Mouse (Mus musculus) embryonic facial prominence, embryonic 13.5 days (tissue): ENCODE data around the gene Olfr805. TPM values are rescaled to one million over a fixed set of nuclear protein-coding genes. Genes with fewer than 3 reads are reported as not detected.

ENCODE experiments used
- ATAC-seq: fragments of 200-750 bp; cut with Nextera tagmentation; 2 replicates; pipeline ENCODE4 v1.8.0; 2017; ENCODE audit warnings: low read depth; ENCODE audit not compliant: insufficient number of reproducible peaks, insufficient read depth, low FRiP score, low TSS enrichment
- H3K27ac ChIP-seq: fragments of 300-500 bp; sonication (generic); 2 replicates; pipeline ENCODE4 v1.5.1; 2015; ENCODE audit warnings: moderate library complexity, mild to moderate bottlenecking, inconsistent platforms
- H3K27me3 ChIP-seq: fragments of 300-500 bp; sonication (generic); 2 replicates; pipeline ENCODE4 v1.6.1; 2015; ENCODE audit warnings: mild to moderate bottlenecking, inconsistent platforms
- H3K36me3 ChIP-seq: fragments of 300-500 bp; sonication (generic); 2 replicates; pipeline ENCODE4 v1.6.1; 2015; ENCODE audit warnings: mild to moderate bottlenecking, inconsistent platforms
- H3K4me1 ChIP-seq: fragments of 300-500 bp; sonication (generic); 2 replicates; pipeline ENCODE4 v1.6.1; 2015; ENCODE audit warnings: inconsistent platforms
- H3K4me2 ChIP-seq: fragments of 300-500 bp; sonication (generic); 2 replicates; pipeline ENCODE4 v1.6.1; 2015; ENCODE audit warnings: moderate library complexity, mild to moderate bottlenecking, inconsistent platforms
- H3K4me3 ChIP-seq: fragments of 300-500 bp; sonication (generic); 2 replicates; pipeline ENCODE4 v1.5.1; 2015; ENCODE audit warnings: mild to moderate bottlenecking, inconsistent platforms
- H3K9ac ChIP-seq: fragments of 300-500 bp; sonication (generic); 2 replicates; pipeline ENCODE4 v1.6.1; 2015; ENCODE audit warnings: mild to moderate bottlenecking, inconsistent platforms
- H3K9me3 ChIP-seq: fragments of 300-500 bp; sonication (generic); 2 replicates; pipeline ENCODE4 v1.6.1; 2016; ENCODE audit warnings: inconsistent platforms
- WGBS: fragments of 180-500 bp; shearing (Covaris S2); methylation state at CpG from one replicate; pipeline ENCODE4 v1.1.7; 2015; ENCODE audit warnings: mixed read lengths; 5-methylcytosine and 5-hydroxymethylcytosine counted together
- polyA plus RNA-seq: library from polyadenylated mRNA; unstranded; fragments of >200 nt; fragmentation: Nextera tagmentation; extraction: Ambion mirVana; gene quantifications from 2 replicates; pipeline ENCODE4 v1.2.1, GENCODE M21; 2015

Gene Olfr805
- polyA plus RNA-seq = not detected in 2 replicates

- no peaks in the 10 kb centered on the region for H3K36me3 ChIP-seq
- H3K9me3 ChIP-seq = no peaks in the 10 kb centered on the region
- WGBS = 95% methylated on average over 2 of the region's 2 CpGs
- H3K27ac ChIP-seq = no peak within 1 kb of the TSS
- no peak for ATAC-seq
- H3K4me2 ChIP-seq = no peak within 1 kb of the TSS
- no peak within 1 kb of the TSS for H3K9ac ChIP-seq
- H3K4me3 ChIP-seq = no peak within 1 kb of the TSS
- no peaks in the 10 kb centered on the region for H3K27me3 ChIP-seq
- H3K4me1 ChIP-seq = no peaks in the 10 kb centered on the region
Measured at GRCm38 (mm10) chr10:129729275-129729674, at the start of gene Olfr805. TSS of gene Olfr805 (minus strand) at chr10:129729375.

- no peak overlapping the region for H3K4me3 ChIP-seq
- H3K9me3 ChIP-seq = no peaks in the 10 kb centered on the region
- no peaks in the 10 kb centered on the region for H3K27me3 ChIP-seq
- no peak overlapping the region for H3K9ac ChIP-seq
- no peaks in the 10 kb centered on the region for H3K4me1 ChIP-seq
- H3K36me3 ChIP-seq = no peaks in the 10 kb centered on the region
- no peak for ATAC-seq
- no peak overlapping the region for H3K27ac ChIP-seq
- no peak overlapping the region for H3K4me2 ChIP-seq
Measured at GRCm38 (mm10) chr10:129778123-129778522, 48.9 kb upstream of the Olfr805 start.

- no peak for ATAC-seq
- Histone ChIP-seq H3K36me3 (no peaks in the 10 kb centered on the region), H3K9me3 (no peaks in the 10 kb centered on the region), H3K4me2 (no peak within 1 kb of the TSS), H3K27me3 (no peaks in the 10 kb centered on the region), H3K4me1 (no peaks in the 10 kb centered on the region), H3K27ac (no peak within 1 kb of the TSS), H3K9ac (no peak within 1 kb of the TSS), H3K4me3 (no peak within 1 kb of the TSS)
Measured at GRCm38 (mm10) chr10:129774338-129774737, 45.2 kb upstream of the Olfr805 start, which contains the start of gene Olfr809. TSS of gene Olfr809 (plus strand) at chr10:129774638.

GRCm38 (mm10) chr10:129765182-129765581, 36.0 kb upstream of the Olfr805 start, which contains the start of gene Olfr808:
TSS of gene Olfr808 (plus strand) at chr10:129765482.
- Histone ChIP-seq H3K4me2 (no peak within 1 kb of the TSS), H3K4me1 (no peaks in the 10 kb centered on the region), H3K4me3 (no peak within 1 kb of the TSS), H3K9me3 (no peaks in the 10 kb centered on the region), H3K27me3 (no peaks in the 10 kb centered on the region), H3K36me3 (no peaks in the 10 kb centered on the region), H3K27ac (no peak within 1 kb of the TSS), H3K9ac (no peak within 1 kb of the TSS)
- ATAC-seq = no peak
- 91% methylated on average over 1 of the region's 1 CpGs for WGBS

GRCm38 (mm10) chr10:129757693-129758092, 28.5 kb upstream of the Olfr805 start, which contains the start of gene Olfr807:
TSS of gene Olfr807 (minus strand) at chr10:129757793.
- H3K27me3 ChIP-seq = no peaks in the 10 kb centered on the region
- H3K4me3 ChIP-seq = no peak within 1 kb of the TSS
- 91% methylated on average over 1 of the region's 1 CpGs for WGBS
- no peaks in the 10 kb centered on the region for H3K9me3 ChIP-seq
- H3K27ac ChIP-seq = no peak within 1 kb of the TSS
- no peak within 1 kb of the TSS for H3K9ac ChIP-seq
- H3K36me3 ChIP-seq = no peaks in the 10 kb centered on the region
- ATAC-seq = no peak
- no peaks in the 10 kb centered on the region for H3K4me1 ChIP-seq
- no peak within 1 kb of the TSS for H3K4me2 ChIP-seq

- no peak within 1 kb of the TSS for H3K9ac ChIP-seq
- H3K36me3 ChIP-seq = no peaks in the 10 kb centered on the region
- no peak for ATAC-seq
- H3K4me3 ChIP-seq = no peak within 1 kb of the TSS
- no peaks in the 10 kb centered on the region for H3K4me1 ChIP-seq
- no peaks in the 10 kb centered on the region for H3K27me3 ChIP-seq
- H3K27ac ChIP-seq = no peak within 1 kb of the TSS
- no peak within 1 kb of the TSS for H3K4me2 ChIP-seq
- H3K9me3 ChIP-seq = no peaks in the 10 kb centered on the region
Measured at GRCm38 (mm10) chr10:129741821-129742220, 12.6 kb upstream of the Olfr805 start, which contains the start of gene Olfr806. TSS of gene Olfr806 (minus strand) at chr10:129741921.

GRCm38 (mm10) chr10:129702910-129703309, 26.3 kb downstream of the Olfr805 start, which contains the start of gene Olfr804:
TSS of gene Olfr804 (plus strand) at chr10:129703210.
- Histone ChIP-seq H3K27ac (no peak within 1 kb of the TSS), H3K4me3 (no peak within 1 kb of the TSS), H3K9ac (no peak within 1 kb of the TSS), H3K27me3 (no peaks in the 10 kb centered on the region), H3K9me3 (no peaks in the 10 kb centered on the region), H3K36me3 (no peaks in the 10 kb centered on the region), H3K4me2 (no peak within 1 kb of the TSS), H3K4me1 (no peaks in the 10 kb centered on the region)
- ATAC-seq = no peak

- no peak within 1 kb of the TSS for H3K4me2 ChIP-seq
- H3K9me3 ChIP-seq = no peaks in the 10 kb centered on the region
- H3K27me3 ChIP-seq = no peaks in the 10 kb centered on the region
- H3K4me3 ChIP-seq = no peak within 1 kb of the TSS
- H3K36me3 ChIP-seq = no peaks in the 10 kb centered on the region
- no peaks in the 10 kb centered on the region for H3K4me1 ChIP-seq
- 79% methylated on average over 2 of the region's 2 CpGs for WGBS
- H3K27ac ChIP-seq = no peak within 1 kb of the TSS
- H3K9ac ChIP-seq = no peak within 1 kb of the TSS
- ATAC-seq = no peak
Measured at GRCm38 (mm10) chr10:129694186-129694585, 35.0 kb downstream of the Olfr805 start, which contains the start of gene Olfr803. TSS of gene Olfr803 (minus strand) at chr10:129694286.

GRCm38 (mm10) chr10:129688069-129688468, 41.1 kb downstream of the Olfr805 start, which contains the start of gene Olfr802:
TSS of gene Olfr802 (minus strand) at chr10:129688169.
- Histone ChIP-seq H3K36me3 (no peaks in the 10 kb centered on the region), H3K9me3 (no peaks in the 10 kb centered on the region), H3K4me3 (no peak within 1 kb of the TSS), H3K4me1 (no peaks in the 10 kb centered on the region), H3K27ac (no peak within 1 kb of the TSS), H3K4me2 (no peak within 1 kb of the TSS), H3K27me3 (no peaks in the 10 kb centered on the region), H3K9ac (no peak within 1 kb of the TSS)
- 57% methylated on average over 1 of the region's 1 CpGs for WGBS
- ATAC-seq = no peak

GRCm38 (mm10) chr10:129673765-129674164, 55.4 kb downstream of the Olfr805 start, which contains the start of gene Olfr801:
TSS of gene Olfr801 (minus strand) at chr10:129673865.
- Histone ChIP-seq H3K27ac (no peak within 1 kb of the TSS), H3K4me3 (no peak within 1 kb of the TSS), H3K36me3 (no peaks in the 10 kb centered on the region), H3K4me1 (no peaks in the 10 kb centered on the region), H3K9ac (no peak within 1 kb of the TSS), H3K27me3 (no peaks in the 10 kb centered on the region), H3K9me3 (no peaks in the 10 kb centered on the region), H3K4me2 (no peak within 1 kb of the TSS)
- no peak for ATAC-seq
- WGBS = 76% methylated on average over 1 of the region's 1 CpGs
